Mouse (Mus musculus) heart, embryonic 13.5 days (tissue): ENCODE measurements around the gene Cabp2. TPM values are rescaled to one million over a fixed set of nuclear protein-coding genes. Genes with fewer than 3 reads are reported as not detected.

ENCODE experiments used
- ATAC-seq: fragments of 200-750 bp; cut with Nextera tagmentation; 2 replicates; pipeline ENCODE4 v1.8.0; 2017; ENCODE audit warnings: moderate TSS enrichment; ENCODE audit not compliant: insufficient number of reproducible peaks, low FRiP score, low TSS enrichment; ENCODE audit errors: extremely low read depth
- H3K27ac ChIP-seq: fragments of 300-500 bp; sonication (generic); replicated peaks from 2 replicates; pipeline ENCODE4 v1.5.1; 2015; ENCODE audit warnings: moderate library complexity, mild to moderate bottlenecking, inconsistent platforms
- H3K27me3 ChIP-seq: fragments of 300-500 bp; sonication (generic); replicated peaks from 2 replicates; pipeline ENCODE4 v1.6.1; 2015; ENCODE audit warnings: mild to moderate bottlenecking, inconsistent platforms
- H3K36me3 ChIP-seq: fragments of 300-500 bp; sonication (generic); 2 replicates; pipeline ENCODE4 v1.6.1; 2015; ENCODE audit warnings: mild to moderate bottlenecking, inconsistent platforms
- H3K4me1 ChIP-seq: fragments of 300-500 bp; sonication (generic); 2 replicates; pipeline ENCODE4 v1.6.1; 2015; ENCODE audit warnings: inconsistent platforms
- H3K4me2 ChIP-seq: fragments of 300-500 bp; sonication (generic); 2 replicates; pipeline ENCODE4 v1.6.1; 2015; ENCODE audit warnings: inconsistent platforms, mild to moderate bottlenecking, moderate library complexity
- H3K4me3 ChIP-seq: fragments of 300-500 bp; sonication (generic); 2 replicates; pipeline ENCODE4 v1.5.1; 2015; ENCODE audit warnings: moderate library complexity, mild to moderate bottlenecking, inconsistent platforms
- H3K9ac ChIP-seq: fragments of 300-500 bp; sonication (generic); 2 replicates; pipeline ENCODE4 v1.6.1; 2015; ENCODE audit warnings: inconsistent platforms, mild to moderate bottlenecking, moderate library complexity
- H3K9me3 ChIP-seq: fragments of 300-500 bp; sonication (generic); 2 replicates; pipeline ENCODE4 v1.6.1; 2016; ENCODE audit warnings: inconsistent platforms
- WGBS: fragments of 180-500 bp; shearing (Covaris S2); methylation state at CpG from one replicate; pipeline ENCODE4 v1.1.7; 2015; ENCODE audit warnings: mixed read lengths; 5-methylcytosine and 5-hydroxymethylcytosine counted together
- polyA plus RNA-seq: library from polyadenylated mRNA; unstranded; fragments of >200 nt; fragmentation: Nextera tagmentation; extraction: Ambion mirVana; gene quantifications from 2 replicates; pipeline ENCODE4 v1.2.1, GENCODE M21; 2015

The Cabp2 gene
- polyA plus RNA-seq, 1 experiment from 2014 or later, result not detected

DNA sequence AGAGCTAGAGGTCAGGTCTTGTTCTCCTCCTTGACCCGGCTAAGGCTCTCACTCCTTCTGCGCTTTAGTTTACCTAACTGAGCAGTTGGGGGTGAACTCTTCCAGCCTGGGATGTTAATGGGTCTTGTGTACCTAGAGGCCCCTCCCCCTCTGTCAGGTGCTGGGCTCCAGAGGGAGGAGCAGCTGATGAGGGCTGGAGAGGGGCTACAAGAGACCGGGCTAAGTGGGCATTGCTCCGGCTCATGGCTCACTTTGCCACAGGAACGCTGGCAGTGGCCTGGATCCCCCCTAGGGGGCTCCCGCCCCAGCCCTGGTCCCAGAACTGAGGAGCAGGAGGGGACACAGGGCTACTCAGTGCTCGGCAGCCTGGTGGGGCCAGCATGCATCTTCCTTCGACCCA is 2.4 kb downstream of the Cabp2 start:
- Histone ChIP-seq H3K4me2 (no peak overlapping the region), H3K4me3 (no peak overlapping the region), H3K9me3 (no peaks in the 10 kb centered on the region), H3K36me3 (no peaks in the 10 kb centered on the region), H3K9ac (peak overlapping the region; percentile 24; the same call in 1 of the 2 replicates), H3K4me1 (peaks cover 13% of the 10 kb centered on the region), H3K27me3 (peaks cover 51% of the 10 kb centered on the region), H3K27ac (no peak overlapping the region)
- no peak for ATAC-seq
- WGBS, result 29% methylated on average over 8 of the region's 8 CpGs

GRCm38 (mm10) chr19:4084984-4085383 is 3.6 kb downstream of the Cabp2 start:
- Histone ChIP-seq H3K27ac (no peak overlapping the region), H3K27me3 (peaks cover 60% of the 10 kb centered on the region), H3K4me3 (no peak overlapping the region), H3K9ac (no peak overlapping the region), H3K4me1 (peaks cover 13% of the 10 kb centered on the region), H3K36me3 (no peaks in the 10 kb centered on the region), H3K4me2 (no peak overlapping the region), H3K9me3 (no peaks in the 10 kb centered on the region)
- ATAC-seq, result no peak
- 81% methylated on average over 1 of the region's 1 CpGs for WGBS

GRCm38 (mm10) chr19:4086156-4086555 is 4.8 kb downstream of the Cabp2 start:
- H3K27me3 ChIP-seq, result peaks cover 60% of the 10 kb centered on the region
- WGBS, result 86% methylated on average over 15 of the region's 15 CpGs
- H3K36me3 ChIP-seq, result no peaks in the 10 kb centered on the region
- no peak overlapping the region for H3K27ac ChIP-seq
- H3K4me2 ChIP-seq, result no peak overlapping the region
- H3K9me3 ChIP-seq, result no peaks in the 10 kb centered on the region
- H3K4me1 ChIP-seq, result peaks cover 13% of the 10 kb centered on the region
- H3K4me3 ChIP-seq, result no peak overlapping the region
- ATAC-seq, result no peak
- no peak overlapping the region for H3K9ac ChIP-seq

DNA sequence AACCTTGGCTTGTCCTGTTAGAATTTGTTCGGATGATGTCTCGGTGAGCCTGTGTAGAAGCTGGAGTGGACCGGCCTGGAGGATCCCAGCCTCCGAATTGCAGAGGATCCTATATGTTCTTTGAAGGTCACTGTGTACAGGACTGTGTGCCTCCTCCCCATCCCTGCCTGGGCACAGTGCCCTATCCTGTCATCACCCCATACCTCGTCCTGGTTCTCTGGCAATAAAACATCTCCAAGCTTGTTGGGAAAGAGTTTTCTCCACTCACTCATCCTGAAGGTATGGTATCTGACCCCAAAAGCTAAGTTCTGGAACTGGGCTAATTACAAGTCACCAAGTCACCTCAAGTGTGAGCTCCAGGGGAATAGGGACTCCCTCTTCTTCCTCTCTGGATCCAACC is 5.7 kb downstream of the Cabp2 start:
- Histone ChIP-seq H3K27me3 (peaks cover 57% of the 10 kb centered on the region), H3K4me3 (no peak overlapping the region), H3K27ac (0 out of 2 replicates have a peak overlapping the region, but pooled peaks have one; percentile 2), H3K4me1 (peaks cover 13% of the 10 kb centered on the region), H3K9ac (no peak overlapping the region), H3K36me3 (no peaks in the 10 kb centered on the region), H3K9me3 (no peaks in the 10 kb centered on the region), H3K4me2 (no peak overlapping the region)
- 66% methylated on average over 5 of the region's 5 CpGs for WGBS
- ATAC-seq, result no peak

GRCm38 (mm10) chr19:4088146-4088545 is 6.8 kb downstream of the Cabp2 start:
- no peak overlapping the region for H3K4me3 ChIP-seq
- no peak overlapping the region for H3K4me2 ChIP-seq
- ATAC-seq, result no peak
- no peak overlapping the region for H3K27ac ChIP-seq
- H3K9me3 ChIP-seq, result no peaks in the 10 kb centered on the region
- 47% methylated on average over 5 of the region's 5 CpGs for WGBS
- no peaks in the 10 kb centered on the region for H3K36me3 ChIP-seq
- peaks cover 13% of the 10 kb centered on the region for H3K4me1 ChIP-seq
- H3K9ac ChIP-seq, result no peak overlapping the region
- H3K27me3 ChIP-seq, result peaks cover 52% of the 10 kb centered on the region

DNA sequence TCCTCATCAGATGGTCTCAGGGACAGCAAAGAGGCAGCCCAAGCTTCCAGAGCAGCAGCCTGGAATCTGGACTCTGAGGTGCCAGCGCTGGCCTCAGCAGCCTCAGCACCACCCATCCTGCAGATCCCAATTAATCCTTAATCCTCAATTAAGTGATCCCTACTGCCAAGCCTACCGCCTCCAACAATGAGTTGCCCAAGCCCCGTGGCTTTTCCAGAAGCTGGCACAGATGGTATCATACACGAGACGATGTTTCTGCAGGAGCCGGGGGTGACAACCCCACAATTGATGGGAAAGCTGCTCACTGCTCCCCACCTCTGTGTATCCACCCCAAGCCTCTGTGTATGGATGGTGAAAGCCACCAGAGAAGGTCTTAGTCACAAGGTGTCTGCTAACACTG is 7.8 kb downstream of the Cabp2 start:
- peaks cover 10% of the 10 kb centered on the region for H3K4me1 ChIP-seq
- H3K27ac ChIP-seq, result no peak overlapping the region
- H3K9ac ChIP-seq, result no peak overlapping the region
- no peak overlapping the region for H3K4me2 ChIP-seq
- no peaks in the 10 kb centered on the region for H3K36me3 ChIP-seq
- no peaks in the 10 kb centered on the region for H3K9me3 ChIP-seq
- peaks cover 42% of the 10 kb centered on the region for H3K27me3 ChIP-seq
- no peak for ATAC-seq
- WGBS, result 72% methylated on average over 6 of the region's 6 CpGs
- no peak overlapping the region for H3K4me3 ChIP-seq

DNA sequence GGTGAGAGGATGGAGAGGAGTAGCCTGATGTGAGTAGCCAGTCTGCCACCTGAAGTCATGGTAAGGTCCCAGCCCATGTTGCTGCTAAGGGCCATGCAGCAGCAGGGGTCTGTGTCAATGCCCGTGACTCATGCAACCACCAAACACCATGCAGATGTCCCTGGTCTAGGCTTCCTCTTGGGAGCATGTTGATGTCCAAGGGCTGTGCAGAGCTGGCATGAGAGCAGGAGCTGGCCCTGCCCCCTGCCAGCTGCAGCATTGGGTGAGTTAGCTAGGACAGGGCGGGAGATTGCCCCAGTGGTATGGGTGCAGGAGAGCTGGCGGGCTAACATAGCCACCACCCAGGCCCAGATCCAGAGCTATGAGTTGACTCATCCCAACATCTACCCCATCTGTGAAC is 9.1 kb downstream of the Cabp2 start:
- H3K4me2 ChIP-seq, result no peak overlapping the region
- WGBS, result 72% methylated on average over 3 of the region's 3 CpGs

GRCm38 (mm10) chr19:4091383-4091782 is 10.0 kb downstream of the Cabp2 start:
- Histone ChIP-seq H3K4me1 (peaks cover 15% of the 10 kb centered on the region), H3K27ac (no peak overlapping the region), H3K4me3 (no peak overlapping the region), H3K36me3 (no peaks in the 10 kb centered on the region), H3K4me2 (no peak overlapping the region), H3K9me3 (no peaks in the 10 kb centered on the region), H3K9ac (no peak overlapping the region), H3K27me3 (peaks cover 23% of the 10 kb centered on the region)
- no peak for ATAC-seq
- WGBS, result 47% methylated on average over 2 of the region's 2 CpGs

More for the DNA sequence above, 9.1 kb downstream of the Cabp2 start:
- peaks cover 10% of the 10 kb centered on the region for H3K4me1 ChIP-seq
- no peak overlapping the region for H3K9ac ChIP-seq
- H3K36me3 ChIP-seq, result no peaks in the 10 kb centered on the region
- no peak overlapping the region for H3K27ac ChIP-seq
- no peaks in the 10 kb centered on the region for H3K9me3 ChIP-seq
- H3K27me3 ChIP-seq, result peaks cover 31% of the 10 kb centered on the region
- no peak for ATAC-seq
- no peak overlapping the region for H3K4me3 ChIP-seq

GRCm38 (mm10) chr19:4092750-4093149 is 11.4 kb downstream of the Cabp2 start:
- H3K27me3 ChIP-seq, result peaks cover 23% of the 10 kb centered on the region
- no peaks in the 10 kb centered on the region for H3K9me3 ChIP-seq
- H3K4me1 ChIP-seq, result peaks cover 16% of the 10 kb centered on the region
- ATAC-seq, result no peak
- H3K4me3 ChIP-seq, result no peak overlapping the region
- no peaks in the 10 kb centered on the region for H3K36me3 ChIP-seq
- no peak overlapping the region for H3K4me2 ChIP-seq
- 79% methylated on average over 3 of the region's 3 CpGs for WGBS
- H3K27ac ChIP-seq, result no peak overlapping the region
- no peak overlapping the region for H3K9ac ChIP-seq

- Histone ChIP-seq H3K27me3 (peaks cover 16% of the 10 kb centered on the region), H3K27ac (no peak overlapping the region), H3K4me3 (no peak overlapping the region), H3K4me1 (peaks cover 24% of the 10 kb centered on the region), H3K36me3 (no peaks in the 10 kb centered on the region), H3K4me2 (no peak overlapping the region), H3K9me3 (no peaks in the 10 kb centered on the region), H3K9ac (no peak overlapping the region)
- WGBS, result 66% methylated on average over 7 of the region's 7 CpGs
- ATAC-seq, result no peak
These were observed 12.4 kb downstream of the Cabp2 start for GRCm38 (mm10) chr19:4093772-4094171.

DNA sequence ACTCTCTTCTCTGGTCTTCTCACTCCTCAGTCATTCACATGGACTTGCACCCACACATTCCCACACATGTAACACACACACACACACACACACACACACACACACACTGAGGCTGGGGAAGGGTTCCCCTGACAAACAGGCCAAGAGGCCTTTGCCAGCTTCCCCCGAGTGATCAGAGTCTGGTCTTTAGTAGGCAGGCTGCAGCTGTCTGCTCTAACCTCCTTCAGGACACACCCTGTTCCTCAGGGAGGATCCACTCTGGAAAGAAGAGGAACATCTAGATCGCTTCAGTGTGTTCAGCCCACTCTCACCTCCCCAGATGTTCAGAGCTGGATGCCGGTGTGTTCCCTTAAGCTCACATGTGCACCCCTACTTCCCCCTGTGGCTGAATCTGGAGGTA is 13.0 kb downstream of the Cabp2 start:
- no peak overlapping the region for H3K27ac ChIP-seq
- no peak overlapping the region for H3K4me2 ChIP-seq
- 78% methylated on average over 3 of the region's 3 CpGs for WGBS
- H3K4me3 ChIP-seq, result no peak overlapping the region
- no peaks in the 10 kb centered on the region for H3K36me3 ChIP-seq
- H3K9me3 ChIP-seq, result no peaks in the 10 kb centered on the region
- peaks cover 29% of the 10 kb centered on the region for H3K4me1 ChIP-seq
- peaks cover 10% of the 10 kb centered on the region for H3K27me3 ChIP-seq
- ATAC-seq, result no peak
- no peak overlapping the region for H3K9ac ChIP-seq

GRCm38 (mm10) chr19:4094774-4095303 is 13.5 kb downstream of the Cabp2 start:
- no peak for ATAC-seq
- no peaks in the 10 kb centered on the region for H3K9me3 ChIP-seq
- peaks cover 34% of the 10 kb centered on the region for H3K4me1 ChIP-seq
- 70% methylated on average over 5 of the region's 5 CpGs for WGBS
- no peak overlapping the region for H3K9ac ChIP-seq
- no peak overlapping the region for H3K4me2 ChIP-seq
- no peak overlapping the region for H3K27ac ChIP-seq
- H3K4me3 ChIP-seq, result no peak overlapping the region
- peaks cover 6% of the 10 kb centered on the region; the same call in 1 of the 2 replicates for H3K27me3 ChIP-seq
- H3K36me3 ChIP-seq, result no peaks in the 10 kb centered on the region
